Mouse (Mus musculus) heart, adult 8-10 months (tissue): ENCODE measurements at regions not wholly inside any gene's neighbourhood (a gene's known extent, or its start where the extent isn't known, plus 50 kb on each side); places are given as distances from the start of the nearest gene placed in this dataset.
A peak's percentile ranks its signal among the peaks of the same experiment; 100 is the strongest.

Experiments
- DNase-seq: peaks from one replicate; pipeline ENCODE4 v3.0.0; 2022; ENCODE audit warnings: low spot score

DNA sequence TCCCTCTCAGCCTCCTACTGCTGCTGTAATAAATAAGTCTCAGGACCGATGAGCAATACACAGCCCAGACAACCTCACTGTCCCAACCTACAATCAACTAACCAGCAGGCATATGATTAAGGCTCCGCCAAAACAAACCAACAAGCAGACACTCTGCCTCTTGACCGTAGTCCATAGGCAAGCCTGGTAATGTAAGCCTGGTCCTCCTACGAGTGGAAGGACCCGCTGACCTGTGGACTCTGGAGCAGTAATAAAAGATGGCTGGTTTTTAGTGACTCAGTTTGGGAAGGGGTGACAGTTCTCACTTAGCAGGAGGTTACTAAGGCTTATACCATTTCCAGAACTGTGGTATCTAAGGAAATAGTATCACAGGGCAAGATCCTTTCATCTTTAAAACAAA, 53.4 kb downstream of the Gm47996 start:
- no peak for DNase-seq

DNA sequence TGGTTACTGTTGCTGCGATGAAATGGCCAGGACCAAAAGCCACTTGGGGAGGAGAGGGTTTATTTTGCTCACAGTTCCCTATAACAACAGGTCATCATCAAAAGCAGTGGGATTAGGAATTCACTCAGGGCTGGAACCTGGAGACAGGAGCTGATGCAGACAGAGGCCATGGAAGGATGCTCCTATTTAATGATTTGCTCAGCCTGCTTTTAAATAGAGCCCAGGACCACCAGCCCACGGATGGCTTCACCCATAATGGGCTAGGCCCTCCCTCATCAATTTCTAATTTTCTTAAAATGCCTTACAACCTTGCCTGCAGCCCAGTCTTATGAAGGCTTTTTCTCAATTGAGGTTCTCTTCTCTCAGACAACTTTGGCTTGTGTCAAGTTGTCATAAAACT, 53.9 kb downstream of the Gm47996 start:
- no peak for DNase-seq

DNA sequence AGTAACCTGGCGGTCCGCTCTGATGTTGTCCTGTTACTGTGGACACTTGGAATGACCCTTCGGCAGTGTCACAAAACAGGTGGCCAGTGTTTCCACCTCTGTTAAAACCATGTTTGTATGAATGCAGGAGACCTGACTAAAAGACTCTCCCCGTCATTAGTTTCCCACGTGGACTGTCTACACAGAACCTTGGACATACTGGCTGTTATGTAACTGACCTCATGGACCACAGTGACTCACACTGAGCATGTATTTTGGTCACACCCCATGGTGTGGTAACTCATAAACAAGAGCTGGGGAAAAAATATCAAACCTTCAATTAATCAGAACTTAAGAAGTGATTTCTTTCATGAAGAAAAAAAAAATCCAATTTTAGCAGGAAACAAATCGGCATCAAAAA, 54.9 kb downstream of the Gm47996 start:
- DNase-seq, result no peak

DNA sequence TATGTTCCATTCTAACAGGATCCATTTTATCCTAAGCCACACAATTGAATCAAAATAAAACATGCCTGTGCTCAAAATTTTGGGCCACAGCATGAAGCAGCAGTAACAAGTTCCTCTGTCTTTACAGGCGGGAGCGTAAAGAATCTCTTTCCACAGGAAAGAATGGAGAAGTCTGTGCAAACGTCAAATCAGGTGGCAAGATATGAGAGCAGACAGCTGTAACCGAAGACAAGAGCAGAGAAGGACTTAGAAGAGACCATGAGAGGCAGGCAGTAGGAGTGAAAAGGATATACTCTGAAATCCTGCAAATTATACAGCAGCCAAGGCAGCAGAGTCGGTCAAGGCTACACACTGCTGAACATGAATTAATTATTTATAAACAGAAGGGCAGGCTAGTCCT, 55.7 kb downstream of the Gm47996 start:
- no peak for DNase-seq

DNA sequence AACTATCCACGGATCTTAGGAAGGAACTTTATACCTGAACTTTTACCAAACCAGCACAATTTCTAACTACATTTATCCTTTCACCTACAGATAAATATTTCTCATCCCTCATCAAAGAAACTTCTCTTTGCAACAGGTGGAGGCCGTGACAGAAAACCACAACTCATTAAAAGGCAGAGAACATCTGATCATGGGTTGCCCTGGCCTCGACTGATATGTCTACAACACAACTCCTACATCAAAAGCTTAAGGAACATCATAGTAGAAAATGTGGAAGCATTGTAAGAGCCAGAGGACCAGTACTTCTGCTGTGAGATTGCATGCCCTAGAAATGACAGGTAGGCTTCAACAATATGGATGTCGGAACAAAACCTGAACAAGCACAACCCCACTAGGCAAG, 56.8 kb downstream of the Gm47996 start:
- DNase-seq, result no peak

DNA sequence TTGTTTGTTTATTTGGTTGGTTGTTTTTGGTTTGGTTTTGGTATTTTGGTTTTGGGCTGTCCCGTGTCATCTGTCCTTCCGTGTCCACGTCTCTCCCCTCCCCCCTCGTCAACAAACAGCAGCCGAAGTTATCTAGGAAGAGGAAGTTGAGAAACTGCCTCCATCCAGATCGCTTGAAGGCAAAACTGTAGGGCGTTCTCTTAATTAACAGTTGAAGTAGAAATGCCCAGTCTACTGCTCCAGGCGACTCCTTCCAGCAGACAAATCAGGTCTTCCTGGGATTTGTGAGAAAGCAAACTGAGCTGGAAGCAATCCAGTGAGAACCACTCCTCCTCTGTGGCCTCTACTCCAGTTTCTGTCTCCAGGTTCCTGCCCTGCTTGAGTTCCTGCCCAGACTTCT, 60.8 kb downstream of the Gm47996 start:
- no peak for DNase-seq

DNA sequence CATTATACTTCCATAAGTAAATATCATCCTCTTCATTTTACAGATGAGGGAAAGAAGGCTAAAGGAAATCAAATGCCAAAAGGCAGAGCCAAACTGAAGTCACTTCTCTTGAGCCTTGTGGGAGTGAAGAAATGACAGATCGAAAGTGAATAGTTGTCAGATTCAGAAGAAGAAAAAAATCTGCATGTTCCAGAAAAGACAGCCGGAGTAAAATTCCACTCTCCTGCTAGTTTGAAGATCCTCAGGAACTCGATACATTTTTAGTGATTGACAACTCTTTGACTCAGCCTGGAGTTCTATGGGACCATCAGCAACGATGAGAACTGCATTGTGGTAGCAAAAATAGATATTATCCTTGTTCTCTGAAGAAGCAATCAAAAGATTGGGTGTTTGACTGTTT, 64.4 kb downstream of the Gm47996 start:
- DNase-seq, result no peak

DNA sequence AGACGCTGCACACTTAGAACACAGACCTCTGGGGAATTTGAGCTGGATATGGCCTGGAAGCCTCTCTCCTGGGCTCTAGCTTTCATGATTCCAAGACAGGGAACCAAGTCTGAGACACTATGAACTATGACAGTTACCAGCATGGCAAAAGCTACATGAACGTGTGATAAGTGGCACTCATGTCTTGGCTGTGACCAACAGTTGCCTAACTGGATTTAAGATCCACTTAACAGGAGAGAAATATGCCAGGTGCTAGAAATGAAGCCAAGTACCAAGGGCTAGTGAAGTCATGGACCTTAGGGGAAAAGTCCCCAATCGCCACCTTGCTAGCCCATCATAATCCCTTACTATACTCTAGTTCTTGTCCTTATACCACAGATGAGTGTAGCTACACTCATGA, 65.7 kb downstream of the Gm47996 start:
- no peak for DNase-seq

DNA sequence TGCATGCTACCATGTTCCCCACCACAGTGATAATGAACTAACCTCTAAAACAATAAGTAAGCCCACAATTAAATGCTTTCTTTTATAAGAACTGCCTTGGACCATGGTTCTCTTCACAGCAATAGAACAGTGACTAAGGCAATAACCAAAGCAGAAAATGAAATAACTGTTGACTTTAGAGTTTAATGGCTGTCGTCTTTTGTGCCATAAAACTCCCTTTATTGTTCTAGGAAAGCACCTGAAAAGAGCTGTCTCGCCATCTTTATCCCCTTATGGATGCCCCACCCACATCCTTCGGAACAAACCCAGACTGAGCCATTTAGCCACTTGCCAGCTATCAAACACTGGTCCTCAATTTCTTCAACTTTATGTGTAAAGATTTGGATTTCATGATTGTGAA, 64.3 kb upstream of the Ivns1abp start:
- no peak for DNase-seq

DNA sequence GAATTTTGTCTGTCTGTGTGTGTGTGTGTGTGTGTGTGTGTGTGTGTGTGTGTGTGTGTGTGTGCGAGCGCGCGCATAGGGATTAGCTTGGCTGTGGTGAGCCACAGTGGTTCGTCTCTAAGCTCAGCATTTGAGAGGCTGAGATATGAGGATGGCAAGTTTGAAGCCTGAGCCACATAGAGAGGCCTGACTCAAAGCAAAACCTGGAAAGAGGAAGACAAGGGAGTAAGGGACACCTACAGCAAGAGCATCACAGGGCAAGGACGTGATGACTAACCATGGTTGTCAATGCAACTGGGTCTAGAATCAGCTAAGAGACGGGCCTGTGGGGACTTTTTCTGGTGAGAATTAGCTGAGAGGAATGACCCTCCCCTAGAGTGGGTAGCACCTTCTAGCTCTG, 59.2 kb upstream of the Ivns1abp start:
- no peak for DNase-seq

DNA sequence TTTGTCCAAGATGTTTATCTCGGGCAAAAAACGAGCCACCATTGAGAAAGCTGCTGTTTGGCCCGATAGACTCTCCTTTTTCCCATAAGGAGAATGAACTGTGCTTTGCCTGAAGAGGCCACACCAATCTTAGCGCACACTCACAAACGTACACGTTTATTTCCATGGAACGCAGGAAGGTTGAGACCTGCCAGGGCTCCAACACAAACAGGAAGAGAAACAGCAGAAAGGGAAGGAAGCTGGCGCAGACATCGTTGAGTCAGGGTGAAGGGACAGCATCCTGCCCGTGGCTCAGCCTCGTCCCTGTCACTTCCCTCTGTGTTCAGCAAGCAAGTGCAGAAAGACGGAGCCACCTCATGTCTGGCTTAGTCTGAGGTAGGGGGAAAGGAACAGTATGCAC, 56.8 kb upstream of the Ivns1abp start:
- DNase-seq, result peak; percentile 70

DNA sequence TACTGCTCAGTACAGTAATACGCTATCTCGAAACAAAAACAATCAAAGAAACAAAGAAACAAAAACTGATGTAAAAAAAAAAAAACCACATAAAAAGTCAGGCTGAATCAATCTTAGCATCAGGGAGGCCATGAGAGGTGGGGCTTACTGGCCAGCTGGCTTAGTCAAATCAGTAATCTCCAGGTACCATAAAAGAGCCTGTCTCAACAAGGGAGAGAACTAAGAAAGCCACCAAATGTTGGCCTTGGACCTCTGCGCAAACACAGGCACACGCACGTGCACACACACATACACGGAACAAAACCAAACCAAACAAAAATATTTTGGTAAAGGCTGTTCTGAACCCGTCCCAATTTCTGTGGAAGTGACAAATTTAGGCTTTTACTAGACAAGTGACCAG, 55.2 kb upstream of the Ivns1abp start:
- no peak for DNase-seq

DNA sequence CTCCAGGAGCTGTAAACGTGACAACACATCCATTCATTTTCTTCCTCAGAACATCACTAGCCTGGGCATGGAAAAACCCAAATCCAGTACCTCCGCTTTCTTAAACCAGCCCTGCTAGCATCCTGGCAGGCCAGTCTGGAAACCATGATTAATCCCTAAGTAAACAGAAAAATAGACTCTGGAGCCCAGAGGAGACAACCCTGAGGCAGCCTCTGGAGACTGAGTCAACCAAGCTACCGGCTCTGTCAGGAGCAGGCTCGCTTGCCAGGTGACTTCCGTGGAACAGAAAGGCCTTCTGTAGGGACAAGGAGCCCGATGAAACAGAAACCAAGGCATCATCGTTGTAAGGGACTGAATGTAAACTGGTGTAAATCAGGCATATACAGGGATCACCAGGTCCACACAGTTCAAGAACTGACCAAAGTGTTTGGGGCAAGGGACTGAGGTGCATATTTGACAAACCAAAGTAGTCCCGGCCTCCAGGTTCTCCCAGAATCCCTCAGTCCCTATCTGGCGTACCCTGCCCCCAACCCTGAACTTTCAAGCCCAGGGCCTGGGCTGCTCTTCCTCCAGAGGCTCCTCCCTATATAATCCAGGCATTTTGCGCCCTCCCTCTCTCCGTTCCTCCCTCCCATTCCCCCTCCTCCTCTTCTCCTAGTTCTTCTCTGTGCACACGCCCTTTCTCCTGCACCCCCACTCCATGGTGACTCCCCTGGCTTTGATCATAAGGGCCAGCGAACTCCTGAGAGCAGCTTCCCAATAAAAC, 54.6 kb upstream of the Ivns1abp start:
- DNase-seq, result no peak

DNA sequence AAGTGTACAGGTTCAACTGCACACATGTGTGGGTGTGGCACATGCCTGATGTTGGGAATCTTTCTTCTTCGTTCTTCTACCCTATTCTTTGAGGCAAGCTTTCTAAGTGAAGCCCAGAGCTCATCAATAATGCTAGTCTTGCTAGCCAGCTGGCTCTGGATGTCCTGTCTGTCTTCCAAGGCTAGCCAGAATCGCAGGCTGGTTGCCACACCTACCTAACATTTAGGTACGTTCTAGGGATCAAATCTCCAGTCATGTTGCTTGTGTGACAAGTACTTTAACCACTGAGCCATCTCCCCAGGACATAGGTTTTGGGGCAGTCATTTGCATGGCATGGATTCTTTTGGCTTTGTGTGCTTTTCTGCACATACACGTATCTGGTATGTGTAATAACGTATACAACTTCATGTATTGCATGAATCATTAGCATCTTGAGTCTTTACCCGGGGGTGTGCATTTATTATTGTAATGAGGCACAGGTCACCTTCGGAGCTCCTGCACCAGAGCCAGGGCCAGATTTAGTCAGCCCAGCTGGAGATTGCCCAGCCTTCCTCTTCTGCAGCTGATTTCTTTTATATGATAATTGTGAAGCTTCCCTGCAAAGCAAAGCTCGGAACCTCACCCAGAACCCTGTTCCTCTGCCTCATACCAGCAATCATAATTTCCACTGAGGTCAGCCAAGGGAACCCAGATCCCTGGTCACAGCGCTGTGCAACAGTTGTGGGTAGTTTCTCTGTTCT, 50.8 kb upstream of the Ivns1abp start:
- no peak for DNase-seq
